Mouse (Mus musculus) lung, adult 18-20 months (tissue): ENCODE measurements around the gene Ifnar1.

Source experiments
- DNase-seq, 2 experiments: peaks; one replicate each; pipeline ENCODE4 v3.0.0; 2022; ENCODE audit warnings: mixed read lengths in 2 of 2

The Ifnar1 gene

DNA sequence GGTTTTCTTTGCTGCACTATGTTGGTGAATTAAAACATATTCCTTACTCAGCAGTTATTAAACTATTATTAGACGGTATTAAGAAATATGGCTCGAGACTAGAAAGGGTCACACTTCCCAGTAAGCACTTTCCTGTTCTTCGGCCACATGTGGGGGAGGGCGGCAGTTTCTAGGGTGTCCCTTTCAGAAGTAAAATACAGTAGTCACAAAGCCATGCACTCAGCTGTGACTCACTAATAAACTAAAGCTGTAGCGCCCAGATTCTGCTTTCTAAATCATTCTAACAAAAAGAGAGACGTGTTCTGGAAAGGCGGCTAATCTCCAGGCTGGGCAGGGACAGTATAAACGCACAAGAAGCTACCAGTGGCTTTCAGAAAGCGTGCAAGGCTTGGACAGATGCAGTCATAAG, 23.3 kb upstream of the Ifnar1 start:
- DNase-seq = no peak

DNA sequence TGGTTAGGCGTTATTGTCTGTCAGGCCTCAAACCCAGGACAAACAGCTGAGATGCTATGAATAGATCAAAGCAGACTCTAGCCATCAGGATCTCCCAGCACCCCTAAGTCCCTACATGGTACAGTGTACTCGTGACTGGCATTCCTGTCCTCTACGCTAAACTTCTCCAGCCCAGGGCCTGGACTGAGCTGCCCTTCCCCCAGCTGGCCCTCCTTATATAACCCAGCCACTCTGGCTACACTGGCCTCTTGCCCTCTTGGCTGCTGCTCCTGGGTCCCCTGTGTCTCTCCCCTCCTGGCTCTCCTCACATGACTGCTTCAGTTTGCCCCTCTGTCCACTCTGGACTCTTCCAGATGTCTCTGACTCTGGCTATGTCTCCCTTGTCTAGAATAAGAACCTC, 22.4 kb upstream of the Ifnar1 start:
- DNase-seq = no peak

DNA sequence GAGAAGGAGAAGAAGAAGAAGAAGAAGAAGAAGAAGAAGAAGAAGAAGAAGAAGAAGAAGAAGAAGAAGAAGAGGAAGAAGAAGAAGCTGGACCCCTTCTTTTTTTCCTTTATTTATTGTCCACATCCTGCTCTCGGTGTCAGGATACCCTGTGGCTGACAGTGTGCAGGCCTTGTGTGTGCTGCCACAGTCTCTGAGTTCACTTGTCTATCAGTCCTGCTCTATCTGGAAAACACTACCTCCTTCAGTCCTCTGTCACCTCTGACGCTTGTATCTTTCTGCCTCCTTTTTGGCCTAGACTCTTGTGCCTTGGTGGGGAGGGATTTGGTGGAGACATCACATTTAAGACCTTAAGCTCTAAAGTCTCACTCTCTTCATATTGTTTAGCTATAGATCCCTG, 21.6 kb upstream of the Ifnar1 start:
- DNase-seq = no peak

- no peak for DNase-seq
These were observed 21.1 kb upstream of the Ifnar1 start for GRCm38 (mm10) chr16:91463836-91464400.

GRCm38 (mm10) chr16:91464594-91465504, 20.2 kb upstream of the Ifnar1 start:
- DNase-seq = peak; percentile 88 to 90

- no peak for DNase-seq
These were observed 19.4 kb upstream of the Ifnar1 start for GRCm38 (mm10) chr16:91465505-91466240.

DNA sequence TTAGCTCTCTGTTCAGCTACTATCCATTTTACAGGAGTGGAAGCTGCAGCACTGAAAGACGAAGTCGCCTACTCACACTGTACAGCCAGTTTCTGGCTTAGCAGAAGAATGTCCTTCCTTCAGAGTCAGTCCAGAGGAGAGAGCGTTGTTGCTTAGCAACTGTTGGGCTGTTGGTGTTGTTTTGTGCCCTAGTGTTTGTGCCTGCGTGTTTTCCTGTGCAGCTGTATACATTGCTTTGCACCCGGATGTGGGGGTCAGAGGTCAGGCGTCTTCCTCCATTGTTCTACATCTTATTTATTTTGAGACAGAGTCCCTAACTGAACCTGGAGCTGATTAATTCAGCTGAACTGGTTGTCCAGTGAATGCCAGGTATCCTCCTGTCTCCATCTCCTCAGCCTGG, 18.5 kb upstream of the Ifnar1 start:
- DNase-seq = peak; percentile 46 to 69

- DNase-seq = no peak
These were observed 14.6 kb upstream of the Ifnar1 start for GRCm38 (mm10) chr16:91470470-91470869.

GRCm38 (mm10) chr16:91471481-91471880, 13.6 kb upstream of the Ifnar1 start:
- no peak for DNase-seq

GRCm38 (mm10) chr16:91475753-91476152, 9.3 kb upstream of the Ifnar1 start:
- no peak for DNase-seq

DNA sequence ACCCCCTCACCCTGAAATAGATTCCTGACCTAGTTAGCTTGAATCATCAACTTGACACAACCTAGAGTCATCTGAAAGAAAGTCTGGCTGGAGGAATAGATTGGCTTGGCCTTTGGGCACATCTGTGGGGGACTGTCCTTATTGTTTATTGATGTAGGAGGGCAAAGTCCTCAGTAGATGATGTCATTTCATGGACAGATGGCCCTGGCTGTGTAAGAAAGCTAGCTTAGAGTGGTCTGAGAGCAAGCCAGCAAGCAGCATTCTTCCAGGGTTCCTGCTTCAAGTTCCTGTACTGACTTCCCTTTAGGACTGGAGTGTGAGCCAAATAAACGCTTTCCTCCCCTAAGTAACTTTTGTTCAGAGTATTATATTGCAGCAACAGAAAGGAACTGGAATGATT, 7.0 kb upstream of the Ifnar1 start:
- DNase-seq = no peak

DNA sequence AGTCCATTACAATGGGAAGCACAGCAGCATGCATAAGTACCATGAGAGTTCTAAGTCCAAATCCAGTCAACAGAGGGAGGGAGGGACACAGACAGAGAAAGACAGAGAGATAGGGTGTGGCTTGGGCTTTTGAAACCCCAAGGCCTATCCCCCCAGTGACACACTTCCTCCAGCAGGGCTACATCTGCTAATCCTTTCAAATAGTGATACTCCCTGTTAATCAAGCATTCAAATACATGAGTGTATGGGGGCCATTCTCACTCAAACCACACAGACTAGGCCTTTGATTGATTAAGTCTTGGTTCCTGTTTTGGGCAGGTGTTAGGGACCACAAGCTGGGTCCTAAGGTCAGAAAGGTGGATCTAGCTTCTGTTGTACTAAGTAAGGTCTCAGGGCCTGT, 4.5 kb upstream of the Ifnar1 start:
- no peak for DNase-seq

DNA sequence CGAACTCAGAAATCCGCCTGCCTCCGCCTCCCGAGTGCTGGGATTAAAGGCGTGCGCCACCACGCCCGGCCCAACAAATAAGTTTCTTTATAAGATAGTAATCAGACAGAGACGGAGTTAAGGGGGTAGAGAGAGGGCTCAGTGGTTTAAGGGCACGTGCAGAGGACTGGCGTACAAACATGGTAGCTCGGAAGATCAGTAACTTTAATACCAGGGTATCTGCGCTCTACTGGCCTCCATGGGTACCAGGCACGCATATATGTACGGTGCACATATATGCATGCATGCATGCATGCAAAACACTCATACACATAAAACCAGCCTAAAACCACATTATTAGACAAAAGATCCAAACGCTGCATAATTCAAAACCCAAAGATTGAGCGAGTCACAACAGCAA, 651 bp upstream of the Ifnar1 start:
- DNase-seq = no peak

DNA sequence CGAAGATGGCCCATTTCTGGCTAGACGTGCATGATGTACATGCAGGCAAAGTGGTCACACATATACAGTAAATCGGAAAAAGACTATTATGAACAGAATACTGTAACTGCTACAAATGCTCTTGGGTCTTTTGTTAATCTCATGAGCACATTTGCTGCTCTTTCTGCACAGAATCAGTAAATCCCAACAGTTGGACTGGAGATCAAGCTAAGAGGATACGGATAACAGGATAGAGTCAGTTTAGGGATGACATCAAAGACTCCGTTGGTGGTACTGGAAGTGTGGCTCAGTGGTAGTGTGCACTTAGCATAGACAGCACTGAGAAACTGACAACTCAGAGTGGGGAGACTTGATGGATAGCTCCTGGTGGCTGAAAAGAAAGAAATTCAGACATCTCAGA, 803 bp downstream of the Ifnar1 start:
- no peak for DNase-seq

DNA sequence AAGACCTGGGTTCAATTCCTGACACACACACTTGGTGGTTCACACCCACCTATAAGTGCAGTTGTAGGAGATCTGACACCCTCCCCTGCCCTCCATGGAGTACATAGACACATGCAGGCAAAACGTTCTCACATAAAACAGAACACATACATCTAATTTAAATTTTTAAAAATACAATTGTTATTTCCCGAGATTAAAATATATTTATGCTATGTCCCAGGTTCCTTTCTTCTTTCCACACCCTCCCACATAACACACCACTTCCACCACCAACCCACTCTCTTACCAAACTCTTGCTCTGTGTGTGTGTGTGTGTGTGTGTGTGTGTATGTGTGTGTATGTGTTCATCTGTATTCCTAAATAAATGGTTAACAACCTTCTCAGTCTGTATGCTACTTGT, 3.0 kb downstream of the Ifnar1 start:
- no peak for DNase-seq

DNA sequence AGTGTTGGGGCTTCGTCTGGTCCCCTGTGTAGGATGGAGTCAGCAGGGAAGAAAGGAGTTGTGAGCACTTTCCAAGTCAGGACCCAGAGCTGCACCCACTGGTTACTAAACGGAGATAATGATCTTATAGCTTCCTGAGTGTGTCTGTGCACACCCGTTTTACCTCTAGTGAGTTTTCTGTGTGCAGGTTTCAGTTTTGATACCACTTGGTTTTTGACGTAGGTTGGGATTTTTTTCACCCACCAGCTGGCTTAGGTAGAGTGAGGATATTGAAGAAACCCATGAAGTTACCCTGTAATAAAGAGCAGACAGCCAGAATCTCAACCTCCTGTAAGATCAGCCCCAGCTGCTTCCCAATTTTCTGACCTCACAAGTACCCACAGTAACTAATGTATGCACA, 5.9 kb downstream of the Ifnar1 start:
- no peak for DNase-seq

DNA sequence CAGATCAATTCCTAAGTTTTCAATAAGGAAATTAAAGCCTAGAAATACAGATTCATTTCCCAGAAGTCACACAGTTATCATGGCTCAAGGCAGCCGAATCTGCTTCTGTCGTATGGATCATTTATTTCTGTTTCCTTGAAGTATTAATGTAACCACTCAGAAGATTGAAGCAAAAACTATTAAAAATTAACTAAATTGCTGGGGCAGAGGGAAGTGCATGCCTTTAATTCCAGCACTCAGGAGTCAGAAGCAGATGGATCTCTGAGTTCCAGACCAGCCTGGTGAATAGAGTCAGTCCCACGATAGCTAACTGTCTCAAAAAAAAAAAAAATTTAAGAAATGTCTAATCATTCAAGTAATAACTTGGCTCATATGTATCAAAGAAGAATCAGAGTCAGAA, 6.4 kb downstream of the Ifnar1 start:
- DNase-seq = no peak

DNA sequence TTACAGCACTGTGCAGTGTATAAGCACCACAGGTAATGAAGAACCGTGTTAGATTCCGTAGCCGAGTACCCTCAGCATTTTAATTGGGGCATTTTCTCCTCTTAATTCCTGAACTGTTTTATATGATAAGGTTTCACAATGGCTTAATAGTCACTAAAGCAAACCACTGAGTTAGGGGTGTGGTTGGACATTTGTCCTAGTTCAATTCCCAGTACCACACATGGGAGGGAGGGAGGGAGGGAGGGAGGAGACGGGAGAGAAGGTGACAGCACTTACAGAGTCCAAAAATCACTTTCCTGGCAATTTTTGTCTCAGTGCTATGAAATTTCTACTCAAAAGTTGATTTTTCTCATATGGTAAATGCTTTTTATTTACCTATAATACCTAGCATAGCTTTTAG, 10.5 kb downstream of the Ifnar1 start:
- no peak for DNase-seq

DNA sequence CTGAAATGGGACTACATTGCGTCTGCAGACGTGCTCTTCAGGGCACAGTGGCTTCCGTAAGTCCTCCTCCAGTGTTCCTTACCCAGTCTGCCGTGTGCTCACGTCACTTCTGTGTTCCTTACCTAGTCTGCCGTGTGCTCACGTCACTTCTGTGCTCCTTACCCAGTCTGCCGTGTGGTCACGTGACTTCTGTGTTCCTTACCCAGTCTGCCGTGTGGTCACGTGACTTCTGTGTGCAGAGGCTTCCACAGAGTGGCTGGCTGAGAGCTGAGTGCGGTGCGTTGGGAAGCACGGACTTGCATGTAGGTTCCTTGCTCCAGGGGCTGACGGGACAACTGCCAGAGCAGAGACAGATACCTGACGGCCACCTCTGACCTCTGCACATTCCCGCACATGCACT, 11.2 kb downstream of the Ifnar1 start:
- DNase-seq = no peak

DNA sequence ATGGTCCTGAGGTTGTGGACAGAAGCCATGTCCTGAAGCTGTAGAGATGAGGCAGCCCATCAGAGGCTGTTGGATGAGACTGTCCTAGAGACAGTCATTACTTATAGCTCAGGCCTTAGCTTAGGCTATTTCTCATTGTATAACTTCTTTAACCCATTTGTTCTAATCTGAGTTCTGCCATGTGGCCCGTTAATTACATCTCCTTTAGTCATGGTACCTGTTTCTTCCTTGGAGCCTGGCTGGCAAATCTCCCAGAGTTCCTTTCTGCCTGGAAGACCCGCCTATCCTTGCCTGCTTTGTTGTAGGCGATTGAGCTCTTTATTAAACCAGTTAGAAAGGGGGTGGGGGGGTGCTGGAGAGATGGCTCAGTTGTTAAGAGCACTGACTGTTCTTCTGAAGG, 11.7 kb downstream of the Ifnar1 start:
- DNase-seq = no peak

DNA sequence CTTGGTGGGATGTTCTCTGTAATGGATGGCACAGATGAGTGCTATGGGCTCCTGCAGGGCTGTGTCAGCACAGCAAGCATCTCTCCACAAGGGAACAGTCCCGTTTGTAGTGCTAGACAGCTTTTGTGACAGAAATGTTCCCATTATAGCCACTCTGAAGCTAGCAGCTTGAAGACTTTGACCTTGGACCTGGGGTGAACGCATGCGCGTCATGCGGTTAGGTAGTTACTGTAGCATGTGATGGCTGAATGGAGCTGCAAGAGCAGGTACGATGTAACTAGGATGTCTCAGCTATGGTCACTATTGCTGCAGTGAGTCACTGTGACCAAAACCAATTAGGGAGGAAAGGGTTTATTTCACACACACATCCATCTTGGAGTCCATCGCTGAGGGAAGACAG, 13.0 kb downstream of the Ifnar1 start:
- DNase-seq = no peak

DNA sequence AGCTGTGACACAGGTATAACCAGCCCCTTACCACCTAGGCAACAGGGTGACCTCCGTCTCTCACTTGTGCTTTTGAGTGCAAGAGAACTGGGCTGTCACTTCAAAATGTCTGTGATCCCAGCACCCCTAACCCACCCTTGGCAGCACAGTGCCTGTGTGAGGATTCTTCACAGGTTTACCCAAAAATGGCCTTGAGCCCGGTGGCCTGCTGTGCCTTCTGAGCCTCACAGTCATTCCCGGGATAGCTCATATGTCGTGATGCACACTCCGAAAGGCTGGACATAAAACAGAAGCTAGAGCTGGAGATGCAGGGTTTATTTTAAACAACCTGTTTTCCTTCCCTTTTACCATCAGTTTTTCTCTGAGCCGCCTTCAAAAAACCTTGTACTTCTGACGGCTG, 19.7 kb downstream of the Ifnar1 start:
- no peak for DNase-seq

DNA sequence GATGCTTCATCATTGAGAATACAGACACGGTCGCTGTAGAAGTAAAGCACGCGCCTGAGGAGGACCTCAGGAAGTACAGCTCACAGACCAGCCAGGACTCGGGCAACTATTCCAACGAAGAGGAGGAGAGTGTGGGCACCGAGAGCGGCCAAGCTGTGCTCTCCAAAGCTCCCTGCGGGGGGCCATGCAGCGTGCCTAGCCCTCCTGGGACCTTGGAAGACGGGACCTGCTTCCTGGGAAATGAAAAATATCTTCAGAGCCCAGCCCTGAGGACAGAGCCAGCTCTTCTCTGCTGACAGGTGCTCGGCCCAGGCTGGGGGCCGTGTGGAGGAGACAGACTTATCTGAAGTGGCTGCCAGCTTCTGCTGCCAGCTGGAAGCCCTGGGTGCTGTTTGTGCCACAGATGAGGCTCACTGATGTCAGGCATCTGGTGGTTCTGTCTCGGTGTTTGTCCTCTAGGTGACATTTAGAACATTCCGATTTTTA, 20.1 kb downstream of the Ifnar1 start:
- no peak for DNase-seq

- DNase-seq = no peak
These were observed 21.4 kb downstream of the Ifnar1 start for GRCm38 (mm10) chr16:91506396-91506795.
